Mouse (Mus musculus) embryonic stem cell, embryonic (primary cell): Measurements from ENCODE around the gene Glrx.

Source experiments
- CTCF ChIA-PET, 4 experiments: fragments of 300-600 bp in 2 of 4; fragments of 350-600 bp in 2 of 4; sonication (Branson Sonifier 250); formaldehyde crosslinking; loops; one replicate each; lab custom pipeline; 2022; ENCODE audit warnings: inconsistent platforms in 2 of 4; lab: Charles Lee
- POLR2A ChIA-PET, 4 experiments: fragments of 300-600 bp in 2 of 4; fragments of 350-600 bp in 2 of 4; sonication (Branson Sonifier 250); formaldehyde crosslinking; loops; one replicate each; lab custom pipeline; 2022; ENCODE audit warnings: antibody characterized with exemption in 4 of 4, inconsistent platforms in 1 of 4; lab: Charles Lee

The Glrx gene

DNA sequence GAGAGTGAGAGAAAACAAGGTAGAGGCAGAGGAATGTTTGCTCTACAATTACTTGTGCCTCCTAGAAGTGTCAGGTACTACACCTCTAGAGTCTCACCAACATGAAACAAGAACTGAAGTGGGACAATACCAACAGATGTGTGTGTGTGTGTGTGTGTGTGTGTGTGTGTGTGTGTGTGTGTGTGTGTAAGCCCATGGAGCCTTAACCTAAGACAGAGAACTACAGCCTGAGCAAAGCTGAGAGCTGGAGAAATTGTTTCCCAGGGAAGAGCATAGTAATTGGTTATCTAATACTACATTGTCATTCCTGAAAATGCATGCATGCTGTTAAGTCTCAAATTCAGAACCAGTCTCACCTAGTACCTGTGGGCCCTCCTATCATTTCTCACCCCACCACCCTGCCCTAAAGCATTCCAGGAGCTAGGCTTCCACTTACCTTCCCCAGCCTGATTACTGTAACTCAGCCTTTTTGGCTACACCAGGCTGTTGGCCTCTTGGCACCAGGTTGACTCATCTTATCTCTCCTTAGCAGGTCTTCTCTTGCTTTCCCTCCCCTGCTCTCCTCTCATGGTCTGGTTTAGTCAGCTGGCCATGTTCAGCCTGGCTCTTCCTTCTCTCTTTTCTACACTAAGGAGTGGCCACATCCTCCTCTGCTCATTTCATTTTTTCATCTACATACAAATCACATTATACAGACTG is 26.0 kb downstream of the Glrx start:
- ChIA-PET CTCF (no interaction called here), POLR2A (interaction anchor here in 1 of 4 experiments (0.5 kb wide), 1 partner anchor 36 kb away, joined by 4 read pairs; no protein-coding TSS in a partner anchor)

DNA sequence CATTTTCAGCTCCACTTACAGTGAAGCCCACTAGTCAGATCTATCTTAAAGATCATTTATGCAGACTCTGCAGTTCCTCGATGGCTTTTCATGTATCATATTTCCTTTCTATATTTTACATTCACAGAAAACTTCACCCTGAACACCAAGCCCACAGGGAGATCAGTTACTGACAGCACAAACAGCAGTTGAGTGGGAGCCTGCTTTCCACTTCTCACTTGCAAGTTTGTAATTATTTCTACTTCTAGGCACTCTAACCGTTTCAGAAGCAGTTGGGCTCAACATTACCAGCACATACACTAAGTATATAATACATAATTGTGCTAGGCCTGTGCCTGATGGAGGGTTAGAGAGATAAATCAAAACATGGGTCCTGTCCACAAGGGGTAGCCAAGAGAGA is 28.2 kb downstream of the Glrx start:
- POLR2A ChIA-PET = interaction anchor here in 1 of 4 experiments (0.7 kb wide), 1 partner anchor 59 kb away, joined by 3 read pairs; no protein-coding TSS in a partner anchor
- CTCF ChIA-PET = interaction anchor here in 1 of 4 experiments (1.5 kb wide), 1 partner anchor 70 kb away, joined by 4 read pairs; no protein-coding TSS in a partner anchor

DNA sequence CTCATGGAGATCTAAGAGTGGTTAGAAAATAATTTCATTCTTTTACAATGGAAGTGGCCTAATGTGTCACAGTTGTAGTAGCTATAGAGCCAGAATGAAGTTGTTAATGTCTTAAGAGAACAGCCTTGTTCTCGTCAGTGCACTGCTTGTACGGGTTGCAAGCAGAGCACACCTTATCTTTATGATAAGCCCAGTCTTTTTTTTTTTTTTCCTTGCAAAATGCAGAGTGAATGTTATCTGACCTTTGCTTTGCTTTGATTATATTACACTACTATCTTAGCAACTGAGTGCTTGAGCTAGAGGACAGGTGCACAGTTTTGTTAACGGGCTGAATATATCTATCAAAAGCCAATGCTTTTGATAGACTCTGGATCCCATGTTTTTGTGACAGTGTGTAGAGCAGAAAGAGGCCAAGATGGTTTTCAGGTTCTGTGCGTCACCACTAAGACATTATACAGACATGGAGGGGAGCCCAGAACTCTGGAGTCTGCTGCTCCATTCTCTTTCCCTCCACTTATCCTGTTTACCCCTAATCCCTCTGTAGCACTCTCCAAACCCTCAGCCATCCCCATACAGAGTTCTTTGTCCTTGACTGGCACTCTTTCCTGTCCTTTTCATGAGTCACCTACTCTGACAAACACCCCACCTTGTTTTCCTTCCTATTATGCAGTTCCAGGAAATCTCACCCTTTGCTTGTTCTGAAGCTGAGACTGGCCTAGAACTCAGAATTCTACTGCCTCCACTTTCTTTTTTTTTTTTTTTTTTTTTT is 35.1 kb downstream of the Glrx start:
- CTCF ChIA-PET = no interaction called here
- POLR2A ChIA-PET = interaction anchor here in 3 of 4 experiments (0.7 to 1.5 kb wide), 5 partner anchors 24 to 105 kb away, joined by 3 to 4 read pairs (median 4); no protein-coding TSS in a partner anchor

DNA sequence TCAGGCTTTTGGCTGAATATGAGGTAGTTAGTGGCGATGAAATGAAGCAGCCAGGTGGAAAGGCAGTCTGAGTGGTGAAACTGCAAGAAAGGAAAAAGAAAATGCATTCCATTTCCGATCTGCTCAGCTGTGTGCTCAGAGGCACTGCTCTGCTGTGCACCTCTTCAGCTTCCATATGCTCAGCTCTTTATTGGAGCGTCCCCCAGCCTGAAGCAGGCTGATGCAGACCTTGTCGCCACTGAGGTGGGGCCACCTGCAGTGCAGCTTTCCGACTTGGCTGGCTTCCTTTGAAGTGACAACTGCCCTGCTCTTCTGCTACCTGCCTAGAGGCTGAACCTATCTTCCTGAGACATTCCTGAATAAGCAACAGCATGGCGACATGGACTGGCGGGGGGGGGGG is 36.5 kb downstream of the Glrx start:
- ChIA-PET CTCF (interaction anchor here in 3 of 4 experiments (0.5 to 1.0 kb wide), 4 partner anchors 78 to 83 kb away, joined by 3 read pairs; no protein-coding TSS in a partner anchor), POLR2A (interaction anchor here in 3 of 4 experiments (0.6 to 1.2 kb wide), 5 partner anchors 29 to 273 kb away, joined by 3 to 5 read pairs (median 4); no protein-coding TSS in a partner anchor)

DNA sequence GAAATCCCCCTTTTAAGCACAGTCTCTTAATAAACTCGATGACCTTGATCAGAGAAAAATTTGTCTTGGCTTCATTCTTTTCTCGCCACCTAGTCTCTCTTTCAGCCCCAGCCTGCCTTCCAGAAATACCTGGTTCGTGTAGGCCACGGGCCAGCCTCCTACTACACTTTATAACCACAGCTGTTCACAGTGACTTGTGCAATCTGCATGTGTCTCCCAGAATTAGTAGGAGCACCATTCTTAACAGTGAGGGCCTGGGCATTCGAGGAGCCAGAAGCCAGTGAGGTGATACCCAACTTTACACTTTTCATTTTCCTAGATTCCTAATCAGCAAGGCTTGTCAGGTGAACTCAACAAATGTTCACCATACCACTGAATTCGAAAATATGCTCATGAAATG is 36.9 kb downstream of the Glrx start:
- POLR2A ChIA-PET = interaction anchor here in 2 of 4 experiments (0.6 to 0.7 kb wide), 3 partner anchors 236 to 650 kb away, joined by 3 to 5 read pairs (median 4); no protein-coding TSS in a partner anchor
- CTCF ChIA-PET = interaction anchor here in 2 of 4 experiments (0.7 to 1.2 kb wide), 4 partner anchors 79 to 650 kb away, joined by 3 to 4 read pairs (median 3); no protein-coding TSS in a partner anchor

DNA sequence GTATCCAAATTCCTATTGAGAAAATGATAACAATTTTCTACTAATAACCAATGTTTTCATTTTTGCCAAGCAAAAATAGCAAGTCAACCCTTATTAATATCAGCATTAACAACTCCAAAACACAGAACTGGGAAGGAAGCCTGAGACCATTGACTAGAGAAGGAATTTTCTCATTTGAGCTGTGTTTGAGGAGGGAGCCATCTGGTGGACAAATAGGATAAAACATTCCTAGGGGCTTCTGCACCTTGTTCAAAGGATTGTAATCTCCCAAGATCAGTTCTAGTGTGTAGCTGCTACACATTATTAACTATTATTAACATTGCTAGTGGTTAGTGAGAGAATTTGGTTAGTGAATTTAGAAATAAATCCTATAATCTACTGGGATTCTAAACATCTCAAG is 38.2 kb downstream of the Glrx start:
- POLR2A ChIA-PET = no interaction called here
- CTCF ChIA-PET = interaction anchor here in 3 of 4 experiments (0.6 to 1.5 kb wide), 8 partner anchors 43 to 1621 kb away, joined by 3 to 5 read pairs (median 4); no protein-coding TSS in a partner anchor

DNA sequence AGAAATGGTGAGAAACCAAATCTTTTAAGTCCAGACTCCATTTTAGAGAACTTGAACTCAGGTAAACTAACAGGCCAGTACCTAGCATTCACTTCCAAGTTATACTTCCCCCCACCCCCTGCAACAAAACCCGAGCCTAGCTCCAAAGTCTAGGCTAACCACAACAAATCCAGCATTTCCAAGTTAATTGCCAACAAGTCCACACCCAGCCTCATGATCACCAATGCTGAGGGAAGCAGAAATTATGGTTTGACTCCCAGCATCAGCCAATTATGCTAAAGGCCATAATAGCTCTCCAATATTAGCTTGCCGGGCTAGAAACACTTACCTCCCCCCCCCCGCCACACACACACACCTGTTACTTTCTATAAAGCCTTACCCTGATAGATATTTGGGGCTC is 40.1 kb downstream of the Glrx start:
- POLR2A ChIA-PET = interaction anchor here in 2 of 4 experiments (0.8 to 1.5 kb wide), 2 partner anchors 8 to 119 kb away, joined by 4 to 6 read pairs; no protein-coding TSS in a partner anchor
- CTCF ChIA-PET = no interaction called here

DNA sequence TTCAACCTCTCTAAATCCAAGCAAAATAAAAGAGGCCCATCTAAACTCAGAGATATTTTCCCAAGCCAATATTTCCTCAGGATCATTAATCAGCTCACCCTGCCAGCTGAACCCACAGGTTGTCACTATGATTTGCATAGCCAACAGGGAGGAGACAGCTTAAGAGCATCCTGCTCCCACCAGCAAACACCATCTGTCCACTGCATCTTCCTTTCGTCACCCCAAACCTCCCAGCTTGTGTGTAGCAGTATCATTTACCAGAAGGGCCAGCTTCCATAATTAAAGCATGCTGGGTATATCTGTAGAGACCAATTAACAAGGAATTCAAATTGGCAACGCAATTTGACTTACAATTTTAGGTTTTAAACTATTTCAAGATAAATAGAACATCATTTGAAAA is 40.8 kb downstream of the Glrx start:
- POLR2A ChIA-PET = interaction anchor here in 2 of 4 experiments (1.3 to 1.5 kb wide), 2 partner anchors 9 to 41 kb away, joined by 3 to 4 read pairs; partner anchors contain the start of gene Glrx (in 1 of the 2)
- CTCF ChIA-PET = no interaction called here

DNA sequence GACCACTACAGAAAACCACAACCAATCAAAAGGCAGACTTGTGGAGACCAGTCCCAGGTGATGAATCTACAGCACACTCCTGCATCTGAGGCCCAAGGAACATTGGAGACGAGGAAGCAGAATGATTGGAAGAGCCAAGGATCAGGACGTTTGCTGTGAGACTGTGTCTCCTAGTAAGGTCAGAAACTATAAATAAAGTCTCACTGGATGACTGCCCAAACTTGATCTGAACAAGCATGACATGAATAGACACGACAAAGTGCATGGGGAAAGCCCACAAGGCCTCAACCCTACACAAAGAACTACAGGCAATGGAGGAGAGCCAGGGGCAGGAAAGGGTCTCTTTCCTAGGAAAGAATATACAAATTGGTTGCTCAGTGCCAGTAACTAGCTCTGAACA is 44.1 kb downstream of the Glrx start:
- POLR2A ChIA-PET = no interaction called here
- CTCF ChIA-PET = interaction anchor here in 1 of 4 experiments (0.5 to 0.6 kb wide), 2 partner anchors 31 to 1239 kb away, joined by 3 to 4 read pairs; no protein-coding TSS in a partner anchor

DNA sequence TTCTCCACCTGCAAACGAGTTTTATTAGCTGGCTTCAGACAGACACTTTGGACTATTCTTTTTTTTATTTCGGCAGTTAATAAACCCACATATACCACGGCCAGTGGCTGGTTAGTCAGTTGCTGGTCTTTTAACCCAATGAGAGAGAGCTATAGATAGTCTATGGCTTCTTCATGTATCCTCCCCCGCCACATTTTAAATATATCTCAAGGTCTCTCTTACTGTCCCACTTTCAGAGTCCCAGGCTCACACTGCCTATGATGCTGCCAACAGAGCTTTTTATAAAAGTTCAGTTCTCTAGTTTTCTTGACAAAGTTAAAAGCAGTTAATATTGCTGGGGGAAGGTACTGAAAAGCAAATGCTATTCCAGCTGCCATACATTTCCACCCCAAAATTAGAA is 52.2 kb downstream of the Glrx start:
- ChIA-PET POLR2A (no interaction called here), CTCF (interaction anchor here in 1 of 4 experiments (0.5 kb wide), 1 partner anchor 46 kb away, joined by 4 read pairs; no protein-coding TSS in a partner anchor)

DNA sequence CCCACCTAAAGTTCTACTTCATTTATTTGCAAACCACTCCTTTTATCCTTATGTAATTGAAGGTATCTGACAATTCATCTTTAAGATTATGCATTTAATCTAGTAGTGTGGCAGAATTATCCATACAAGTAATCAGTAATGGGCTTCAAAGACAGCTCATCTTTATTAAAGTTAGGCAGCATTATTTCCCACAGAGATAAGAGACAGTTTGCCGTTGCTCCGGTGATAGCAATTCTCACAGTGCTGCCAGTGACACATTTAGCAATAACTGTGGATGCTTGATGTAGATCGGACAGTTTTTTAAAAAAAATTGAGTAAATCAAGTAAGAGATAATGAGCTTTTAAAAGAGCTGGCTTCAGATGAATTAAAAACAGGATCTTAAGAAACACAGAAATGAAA is 52.6 kb downstream of the Glrx start:
- POLR2A ChIA-PET = no interaction called here
- CTCF ChIA-PET = no interaction called here

DNA sequence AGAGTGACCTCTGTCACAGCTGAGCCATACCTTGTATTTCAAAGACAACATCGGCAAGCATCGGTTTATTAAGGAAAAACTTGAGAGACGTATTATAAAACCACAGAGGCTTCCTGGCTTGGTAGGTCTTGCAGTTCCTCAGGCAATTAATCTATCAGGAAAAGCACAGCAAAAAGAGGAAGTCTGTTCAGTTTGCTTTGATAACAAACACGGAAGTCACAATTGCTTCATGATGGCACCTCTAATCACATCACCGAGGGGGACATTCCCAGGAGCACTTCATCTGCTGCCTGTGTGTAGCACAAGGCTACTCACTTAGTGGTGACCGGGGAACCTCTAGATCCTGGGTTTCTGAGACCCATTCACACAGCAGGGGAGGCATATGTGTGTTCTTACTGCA is 53.2 kb downstream of the Glrx start:
- ChIA-PET POLR2A (no interaction called here), CTCF (interaction anchor here in 1 of 4 experiments (0.6 kb wide), 1 partner anchor 11 kb away, joined by 4 read pairs; no protein-coding TSS in a partner anchor)
